Mouse (Mus musculus): ENCODE data around the gene Slc25a10.
"Not testable (repeated sequence)": the region's sequence is repeated elsewhere in the genome, so short reads cannot be mapped to it uniquely, and the experiment has no call there.

Gene Slc25a10

DNA sequence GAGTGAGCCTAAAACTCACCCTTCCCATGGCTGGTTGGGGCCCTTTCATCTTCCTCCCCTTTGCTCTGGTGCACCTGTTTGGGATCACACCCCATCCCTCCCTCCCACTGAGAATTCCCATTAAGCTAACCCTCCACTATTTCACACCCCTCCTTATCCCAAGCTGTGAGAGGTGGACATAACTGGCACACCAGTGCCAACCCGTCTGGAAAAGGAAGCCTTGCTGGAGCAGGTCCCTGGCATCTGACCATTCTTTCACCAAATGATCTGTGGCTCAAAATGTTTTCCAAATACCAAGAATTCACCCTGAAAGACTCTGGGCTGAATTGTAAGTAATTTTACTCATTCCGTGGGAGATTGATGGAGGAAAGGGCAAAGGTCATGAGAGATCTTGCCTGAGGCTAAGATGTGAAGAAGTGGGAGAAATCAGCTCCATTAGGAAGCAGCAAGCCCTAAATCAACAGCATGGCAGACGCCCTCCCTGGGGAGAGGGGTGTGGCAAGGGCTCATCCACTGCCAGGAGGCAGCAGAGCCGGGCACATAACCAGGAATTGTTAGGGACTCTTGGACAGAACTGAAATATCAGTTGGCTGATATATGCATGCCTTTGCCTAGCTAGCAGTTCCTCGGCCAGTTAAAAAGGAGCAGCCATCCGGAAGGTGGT is 21.3 kb downstream of the Slc25a10 start:
- DNase-seq = no peak

DNA sequence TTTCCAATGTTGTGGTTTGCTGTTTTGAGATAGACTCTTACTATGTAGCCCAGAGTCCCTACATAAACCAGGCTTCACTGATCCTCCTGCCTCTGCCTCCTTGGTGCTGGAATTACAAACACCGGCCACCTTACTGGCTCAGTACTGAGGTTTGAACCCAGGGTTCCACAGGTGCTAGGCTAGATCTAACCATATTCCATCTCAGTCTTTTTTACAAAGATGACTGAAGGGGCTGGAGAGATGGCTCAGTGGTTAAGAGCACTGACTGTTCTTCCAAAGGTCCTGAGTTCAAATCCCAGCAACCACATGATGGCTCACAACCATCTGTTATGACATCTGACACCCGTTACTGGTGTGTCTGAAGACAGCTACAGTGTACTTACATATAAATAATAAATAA is 22.6 kb downstream of the Slc25a10 start:
- not testable (repeated sequence) for DNase-seq

DNA sequence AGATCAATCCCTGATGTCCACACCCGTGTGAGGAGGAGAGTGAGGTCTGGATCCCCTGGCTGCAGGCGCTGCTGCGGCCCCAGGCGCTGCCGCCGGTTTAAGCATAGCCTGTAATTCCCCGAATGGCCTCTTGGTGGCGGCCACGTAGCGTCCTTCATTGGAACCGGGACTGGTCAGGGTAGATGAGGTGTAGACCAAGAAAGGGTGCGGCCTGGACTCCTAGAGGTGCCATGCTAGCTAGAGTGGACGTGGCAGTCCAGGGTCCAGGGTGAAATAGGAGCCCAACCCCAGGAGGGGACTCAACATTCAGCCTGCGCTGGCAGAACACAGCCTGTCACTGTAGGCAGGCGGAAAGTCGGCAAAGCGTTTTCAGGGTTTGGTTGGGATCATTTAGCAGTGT is 24.0 kb downstream of the Slc25a10 start:
- DNase-seq = peak; percentile 88

DNA sequence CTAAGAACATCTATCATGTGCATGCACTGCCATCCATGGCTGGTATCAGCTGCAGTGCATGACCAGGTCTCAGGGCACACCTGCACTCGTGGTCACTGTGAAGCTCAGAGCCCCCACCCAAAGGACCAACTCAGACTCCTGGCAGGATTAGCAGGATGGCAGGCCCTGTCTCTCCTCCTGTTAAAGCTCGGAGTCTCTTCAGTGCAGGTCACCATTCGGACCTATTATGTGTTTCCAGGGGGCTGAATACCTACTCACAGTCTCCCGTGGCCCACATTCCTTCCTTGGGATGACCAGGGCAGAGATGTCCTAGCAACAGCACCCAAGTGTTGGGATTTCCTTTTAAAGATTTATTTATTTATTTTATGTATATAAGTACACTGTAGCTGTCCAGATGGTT is 25.5 kb downstream of the Slc25a10 start:
- DNase-seq = no peak

DNA sequence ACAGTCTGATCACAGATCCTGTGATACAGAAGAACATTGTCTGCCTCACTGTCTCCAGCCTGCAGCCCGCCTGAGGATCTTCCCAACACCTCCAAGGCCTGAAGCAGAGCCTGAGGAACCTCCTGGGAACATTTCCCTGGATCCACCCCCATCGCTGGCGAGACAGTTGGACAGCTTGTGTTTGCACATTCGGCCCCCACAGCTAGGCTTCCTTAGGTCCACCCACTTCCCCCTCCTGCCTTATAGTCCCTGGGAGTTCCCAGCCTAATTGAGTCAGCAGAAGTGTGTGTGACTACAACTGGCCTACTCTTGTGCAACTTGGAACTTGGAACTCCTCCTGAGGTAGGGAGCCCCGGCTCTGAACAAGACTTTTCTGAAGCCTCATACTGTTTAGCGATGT is 26.4 kb downstream of the Slc25a10 start:
- DNase-seq = no peak

DNA sequence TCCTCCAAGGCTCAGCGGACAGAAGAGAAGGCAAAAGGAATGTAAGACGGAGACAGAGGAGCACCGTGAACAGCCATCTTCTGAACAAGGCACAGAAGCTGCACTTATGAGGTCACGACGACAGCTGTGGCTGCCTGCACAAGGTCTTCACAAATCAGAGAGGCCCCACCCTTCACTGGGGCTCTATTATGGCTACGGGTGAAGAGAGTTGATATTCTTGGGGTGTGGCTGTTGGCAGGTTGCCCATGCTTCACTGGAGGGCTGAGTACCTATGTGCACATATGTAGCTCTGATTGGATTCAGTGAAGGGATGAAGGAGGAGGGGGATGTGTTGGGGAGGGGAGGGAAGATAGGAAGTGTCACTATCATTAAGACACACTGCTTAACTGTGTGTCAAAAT is 26.9 kb downstream of the Slc25a10 start:
- DNase-seq = no peak

DNA sequence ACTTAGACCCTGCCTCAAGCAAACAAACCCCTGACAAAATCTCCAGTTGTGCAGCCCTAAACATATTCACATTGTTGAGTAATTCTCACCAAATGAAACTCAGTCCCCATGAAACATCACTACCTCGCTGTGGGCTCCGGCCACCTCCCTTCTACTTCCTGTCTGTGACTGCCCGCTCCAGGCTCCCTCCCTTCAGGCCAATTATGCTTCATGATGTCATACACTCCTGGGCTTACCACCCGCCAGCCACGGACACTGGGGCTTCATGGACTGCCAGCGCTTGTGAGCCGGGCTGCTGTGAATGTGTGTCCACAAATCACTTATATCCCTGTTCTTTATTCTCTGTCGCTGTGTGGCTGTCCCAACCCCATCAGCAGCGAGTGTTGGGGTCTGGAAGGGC is 28.1 kb downstream of the Slc25a10 start:
- no peak for DNase-seq

DNA sequence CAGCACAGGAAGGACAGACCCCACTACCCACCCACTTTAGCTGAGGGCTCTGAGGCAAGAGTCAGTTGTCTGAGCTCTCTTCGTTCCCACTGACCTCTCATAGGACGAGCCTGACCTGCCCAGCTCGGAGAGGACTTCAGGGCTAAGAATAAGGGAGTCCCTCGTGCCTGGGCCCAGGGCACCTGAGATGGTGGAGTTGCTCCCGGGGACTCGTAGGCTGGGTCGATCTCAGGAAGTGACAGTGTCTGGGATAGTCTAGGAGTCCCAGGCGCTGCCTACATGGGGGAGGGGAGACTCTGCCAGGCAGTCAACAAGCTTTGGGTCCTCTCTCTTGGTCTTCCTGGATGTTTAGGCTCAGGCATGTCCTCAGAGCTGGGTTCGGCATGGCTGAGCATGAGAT is 28.9 kb downstream of the Slc25a10 start:
- DNase-seq = no peak

DNA sequence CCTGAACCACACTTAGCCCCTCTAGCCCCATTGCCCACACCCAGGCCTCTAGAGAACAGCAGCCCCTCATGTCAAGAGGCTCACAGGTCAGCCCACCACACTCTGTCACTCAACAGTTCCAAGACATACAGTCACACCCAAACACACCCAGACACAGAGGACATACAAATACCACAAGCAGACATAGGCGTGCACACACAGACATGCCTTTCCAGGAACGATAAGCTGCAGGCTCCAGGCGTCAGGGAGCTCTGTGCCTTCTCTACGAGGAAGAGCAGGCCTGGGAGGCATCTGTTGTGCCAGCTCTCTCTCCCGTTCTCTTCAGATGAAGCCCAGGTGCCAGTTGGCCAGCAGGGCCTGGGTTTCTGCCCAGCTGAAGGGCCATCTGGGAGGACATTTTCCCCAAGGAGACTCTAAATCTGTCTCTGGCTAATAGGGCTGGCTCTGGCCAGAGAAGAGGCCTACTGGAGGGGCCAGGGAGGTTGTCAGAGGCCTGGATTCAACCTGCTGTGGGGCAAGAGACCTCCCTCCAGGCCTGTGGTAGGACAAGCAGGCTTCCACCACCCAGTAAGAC is 29.4 kb downstream of the Slc25a10 start:
- DNase-seq = no peak

DNA sequence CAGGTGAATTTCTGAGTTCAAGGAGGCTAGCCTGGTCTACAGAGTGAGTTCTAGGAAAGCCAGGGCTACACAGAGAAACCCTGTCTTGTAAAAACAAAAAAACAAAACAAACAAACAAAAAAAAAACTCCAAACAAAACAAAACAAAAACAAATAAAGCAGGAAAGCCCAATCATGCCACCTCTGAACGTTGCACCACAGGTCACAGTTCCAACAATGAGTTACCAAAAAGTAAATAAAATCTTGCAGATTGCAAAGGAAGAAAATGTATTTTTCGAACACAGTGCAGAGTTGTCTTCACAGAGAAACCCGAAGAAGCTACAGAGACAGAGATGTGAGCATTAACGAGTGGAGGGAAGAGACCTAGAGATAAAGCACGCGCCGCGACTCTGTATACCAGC is 30.9 kb downstream of the Slc25a10 start:
- DNase-seq = no peak

DNA sequence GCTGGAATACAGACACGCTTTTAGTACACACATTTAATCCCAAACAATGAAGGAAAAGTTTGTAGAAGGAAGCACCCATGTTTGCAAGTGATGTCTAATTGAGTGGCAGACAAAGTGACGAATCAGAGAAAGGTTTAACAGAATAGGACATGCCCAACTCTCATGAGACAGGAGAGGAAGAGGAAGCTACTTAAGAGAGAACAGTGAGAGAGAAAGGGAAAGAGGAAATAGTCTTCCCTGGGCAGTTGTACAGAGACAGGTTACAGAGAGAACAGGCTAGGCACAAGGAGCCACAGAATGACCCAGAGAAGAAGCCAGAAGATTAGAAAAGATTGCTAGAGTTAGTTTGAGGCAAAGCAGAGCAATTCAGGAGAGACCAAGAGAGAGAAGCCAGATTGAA is 34.3 kb downstream of the Slc25a10 start:
- DNase-seq = no peak

DNA sequence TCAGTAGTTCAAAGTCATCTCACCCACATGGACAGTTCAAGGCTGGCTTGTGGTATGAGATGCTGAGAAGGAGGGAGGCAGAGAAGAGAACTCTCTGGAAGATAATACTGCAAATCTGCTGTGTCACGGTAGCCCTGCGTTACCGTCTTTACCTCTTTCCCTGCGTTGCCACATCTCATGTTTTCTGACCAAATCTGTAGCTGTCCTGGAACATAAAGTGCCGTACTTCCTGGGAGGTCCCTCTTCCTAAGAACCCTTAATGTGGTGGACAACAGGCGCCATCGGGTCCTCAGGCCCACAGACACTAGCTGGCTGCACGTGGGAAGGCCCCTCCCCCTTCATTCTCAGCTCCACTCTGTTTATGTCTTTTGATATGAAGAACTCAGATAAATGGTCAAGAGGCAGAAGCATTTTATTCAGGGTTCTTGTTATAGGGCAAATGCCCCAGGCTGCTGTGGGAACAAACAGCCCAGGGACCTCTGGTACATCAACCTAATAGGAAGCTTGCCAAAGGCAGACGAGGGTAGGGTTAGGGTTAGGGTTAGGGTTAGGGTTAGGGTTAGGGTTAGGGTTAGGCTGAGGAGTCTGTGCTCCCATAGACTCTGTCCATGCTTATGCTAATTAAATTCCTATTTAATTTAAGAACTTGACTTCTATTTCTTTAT is 36.2 kb downstream of the Slc25a10 start:
- DNase-seq = no peak

DNA sequence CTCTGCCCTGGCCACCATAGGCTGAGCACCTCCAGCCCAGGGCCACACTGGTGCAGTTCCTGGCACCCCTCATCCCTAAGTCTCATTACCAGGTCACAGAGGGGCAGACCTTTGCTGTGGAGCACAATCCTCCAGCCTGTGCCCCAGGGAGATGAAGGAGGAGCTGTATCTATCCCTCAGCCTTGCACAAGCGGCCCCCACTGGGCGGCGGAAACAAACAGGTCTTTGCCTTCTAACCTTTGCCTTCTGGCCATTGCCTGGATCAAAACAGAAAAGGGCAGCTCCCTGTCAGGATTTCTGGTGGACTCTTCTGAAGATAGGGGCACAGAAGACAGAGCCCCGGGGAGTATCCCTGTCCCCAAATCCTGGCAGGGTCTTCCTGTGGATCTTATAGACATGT is 37.3 kb downstream of the Slc25a10 start:
- DNase-seq = no peak

DNA sequence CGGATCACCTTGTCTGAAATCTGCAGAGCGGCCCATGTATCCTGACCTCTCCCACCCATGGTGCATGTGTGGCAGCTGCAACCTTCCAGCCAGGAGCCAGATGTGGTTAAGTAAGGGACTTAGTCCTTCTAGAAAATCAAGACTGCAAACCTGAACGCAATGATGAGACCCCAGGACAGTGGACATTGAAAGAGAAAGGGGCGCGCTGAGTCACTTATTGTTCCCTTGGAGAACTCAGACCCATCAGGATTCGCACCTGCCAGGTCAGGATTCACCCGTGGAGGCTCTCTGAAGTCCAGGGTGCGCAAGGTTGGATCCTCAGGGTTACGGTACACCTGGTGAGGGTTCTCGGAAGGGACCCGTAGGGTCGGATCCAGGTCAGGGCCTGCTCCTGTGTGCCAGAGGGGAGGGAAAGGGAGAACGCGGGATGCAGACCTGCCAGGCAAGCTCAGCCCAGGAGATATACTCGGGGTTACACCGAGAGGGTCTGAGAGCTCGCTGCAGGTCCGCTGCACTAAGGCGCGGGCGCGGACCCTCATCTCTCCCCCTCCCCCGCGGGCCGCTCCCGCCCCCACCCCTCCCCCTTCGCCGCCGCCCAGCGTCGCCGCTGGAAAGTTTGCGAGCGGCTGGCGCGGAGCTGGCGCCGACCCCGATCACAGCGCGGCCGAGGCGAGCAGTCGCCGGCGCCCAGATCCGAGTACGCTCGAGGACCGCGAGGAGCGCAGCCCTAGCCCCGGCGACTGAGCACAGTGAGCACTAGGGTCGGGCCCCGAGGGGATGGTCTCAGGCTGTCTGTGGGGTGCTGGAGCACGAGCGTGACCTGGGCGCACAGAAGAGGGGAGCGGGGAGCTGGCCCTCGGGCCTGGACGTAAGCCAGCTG is 38.7 kb downstream of the Slc25a10 start, which contains the start of gene Gcgr:
Gcgr (plus strand) TSS at position 615 of the 880 bp plus-strand sequence.
- DNase-seq = no peak

DNA sequence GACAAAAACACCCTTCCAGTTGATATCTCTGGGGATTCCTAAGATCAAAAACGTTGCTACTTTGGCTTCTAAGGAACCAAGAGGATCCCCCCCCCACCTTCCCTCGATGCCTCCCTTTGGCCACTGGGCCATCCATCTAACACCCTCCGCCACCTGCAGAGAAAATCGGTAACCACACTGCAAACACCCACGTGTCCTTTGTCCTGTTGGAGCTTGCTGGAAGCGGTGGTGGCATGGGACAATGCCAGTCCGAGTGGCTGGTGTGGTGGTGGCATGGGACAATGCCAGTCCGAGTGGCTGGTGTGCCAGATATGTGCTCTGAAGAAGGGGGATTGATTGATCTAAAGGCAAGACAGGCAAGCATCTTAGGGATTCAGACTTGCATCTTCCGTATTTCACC is 40.0 kb downstream of the Slc25a10 start:
- DNase-seq = no peak

DNA sequence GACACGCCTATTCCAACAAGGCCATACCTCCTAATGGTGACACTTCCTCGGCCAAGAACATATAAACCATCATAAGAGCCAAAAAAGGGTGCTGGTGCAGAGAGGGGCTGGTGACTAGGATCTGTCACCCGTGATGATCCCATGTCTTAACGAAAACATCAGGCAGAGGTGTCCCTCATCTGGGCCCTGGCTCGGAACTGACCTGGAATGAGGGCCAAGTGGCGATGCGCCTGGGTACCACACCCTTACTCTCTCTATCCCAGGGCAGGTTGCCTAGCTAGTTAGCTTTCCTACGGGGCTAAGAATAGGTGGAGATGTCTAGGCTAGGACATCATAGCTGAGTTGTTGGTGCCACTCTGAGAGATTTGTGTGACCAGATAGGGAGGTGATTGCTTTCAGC is 42.5 kb downstream of the Slc25a10 start:
- DNase-seq = no peak

DNA sequence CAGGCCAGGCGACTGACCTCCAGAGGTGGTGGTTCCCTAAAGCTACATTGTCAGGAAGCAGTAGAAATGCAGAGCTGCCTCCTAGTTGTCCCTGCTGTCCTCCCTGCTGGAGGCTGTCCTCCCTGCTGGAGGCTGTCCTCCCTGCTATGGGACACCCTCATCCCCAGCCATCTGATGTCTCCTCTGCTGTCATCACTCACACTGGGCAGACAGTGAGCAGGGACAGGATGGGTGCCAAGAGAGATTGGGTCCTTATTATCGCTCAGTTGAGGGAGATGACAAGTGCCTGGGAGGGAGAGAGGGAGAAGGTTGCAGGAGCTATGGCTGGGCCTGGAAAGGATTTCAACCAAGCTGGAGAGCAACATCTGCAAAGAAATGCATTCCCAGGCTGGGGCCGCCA is 43.5 kb downstream of the Slc25a10 start:
- DNase-seq = no peak

DNA sequence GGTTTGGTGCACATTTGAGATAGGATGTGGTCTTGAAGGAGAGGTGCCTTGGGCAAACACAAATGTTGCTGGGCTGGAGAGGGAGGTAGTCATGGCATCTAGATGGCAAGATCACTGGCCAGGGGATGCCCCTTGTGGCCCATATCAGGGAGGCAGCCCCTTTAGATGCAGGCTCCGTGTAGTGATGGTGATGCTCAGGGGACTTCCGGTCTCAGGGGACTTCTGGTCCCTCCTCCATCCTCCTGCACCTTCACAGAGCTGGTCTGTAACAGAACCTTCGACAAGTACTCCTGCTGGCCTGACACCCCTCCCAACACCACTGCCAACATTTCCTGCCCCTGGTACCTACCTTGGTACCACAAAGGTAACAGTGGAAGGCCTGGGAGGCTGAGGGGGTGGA is 44.2 kb downstream of the Slc25a10 start:
- no peak for DNase-seq

DNA sequence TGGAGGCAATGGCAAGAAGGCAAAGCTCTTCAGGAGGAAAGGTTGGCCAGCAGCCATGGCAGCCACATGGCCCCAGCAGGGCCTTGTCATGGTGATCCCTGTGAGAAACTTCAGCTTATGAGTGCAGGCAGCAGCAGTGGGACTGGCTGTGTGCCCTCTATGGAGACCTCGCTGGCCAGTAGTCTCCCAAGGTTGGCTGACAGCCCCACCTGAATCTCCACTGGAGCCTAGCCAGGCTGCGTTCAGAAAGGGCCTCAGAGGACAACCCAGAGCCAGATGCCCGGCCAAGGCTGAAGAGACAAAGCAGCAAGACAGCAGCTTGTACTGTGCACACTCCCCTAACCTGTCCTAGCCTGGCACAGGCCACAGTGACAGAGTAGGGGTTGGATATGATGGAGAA is 46.8 kb downstream of the Slc25a10 start:
- DNase-seq = no peak

DNA sequence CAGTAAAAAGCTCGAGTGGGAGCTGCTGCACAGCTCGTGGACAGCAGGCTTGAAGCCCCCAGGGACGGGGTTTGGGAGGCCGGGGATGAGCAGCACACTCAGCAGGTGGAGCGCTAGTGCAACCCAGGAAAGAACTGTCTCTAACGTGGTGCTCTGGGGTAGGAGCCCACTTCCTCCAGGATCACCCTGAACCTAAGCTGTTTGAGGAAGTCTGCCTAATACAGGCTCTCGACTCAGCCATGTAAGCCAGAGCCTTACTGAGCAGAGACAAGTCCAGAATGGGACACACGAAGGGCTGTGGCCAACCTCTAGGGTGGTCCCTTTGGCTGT is 47.3 kb downstream of the Slc25a10 start:
- DNase-seq = no peak

DNA sequence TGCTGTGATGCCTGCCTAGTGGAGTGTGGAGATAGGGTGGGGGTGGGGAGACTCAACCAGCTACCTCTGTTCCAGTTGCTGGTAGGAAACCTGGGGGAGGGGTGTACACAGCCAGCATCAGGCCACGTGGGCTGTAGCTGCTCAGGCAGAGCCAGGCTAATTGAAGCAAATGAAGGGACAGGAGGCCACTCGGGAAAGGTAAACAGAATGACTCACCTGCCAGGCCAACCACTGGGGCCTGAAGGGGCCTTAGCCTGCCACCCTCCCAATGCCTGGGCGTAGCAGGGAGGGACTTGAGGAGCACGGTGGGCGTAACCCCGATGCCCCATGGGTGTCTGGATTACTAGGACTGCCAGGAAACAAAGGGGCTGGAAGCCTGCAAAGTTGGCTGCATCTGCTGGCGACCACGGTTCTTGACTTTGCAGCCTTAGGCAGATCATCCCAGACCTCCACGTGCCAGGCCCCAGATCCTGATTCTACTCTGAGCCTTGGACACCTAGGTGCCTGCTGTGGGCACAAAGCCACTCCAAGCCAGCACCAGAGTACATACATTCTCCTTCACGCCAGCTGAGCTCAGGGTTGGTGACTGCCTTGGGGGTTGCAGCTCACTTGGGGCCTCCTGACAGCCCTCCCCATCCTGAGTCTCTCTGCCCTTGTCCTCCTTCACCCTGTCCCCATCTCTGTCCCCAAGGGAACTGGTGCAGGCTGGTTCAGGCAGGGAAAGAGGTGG is 47.8 kb downstream of the Slc25a10 start:
- DNase-seq = no peak

DNA sequence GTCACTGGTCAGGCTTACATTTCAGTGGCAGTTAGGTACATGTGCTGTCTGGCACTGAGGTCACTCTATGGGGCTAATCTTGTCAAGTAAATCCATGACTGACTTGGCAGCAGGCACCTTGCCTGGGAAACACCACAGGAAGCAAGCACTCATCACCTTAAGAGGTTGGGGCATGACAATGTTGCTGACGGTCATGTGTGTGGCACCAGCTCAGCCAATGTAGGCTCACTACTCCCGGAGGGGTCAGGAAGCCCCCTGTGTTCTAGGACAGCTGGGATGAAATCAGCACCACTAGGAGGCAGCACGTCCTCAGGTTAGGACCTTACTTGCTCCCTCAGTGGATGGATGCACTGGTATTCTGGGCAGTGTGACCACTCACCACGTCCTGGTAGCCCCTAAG is 50.3 kb downstream of the Slc25a10 start:
- no peak for DNase-seq

DNA sequence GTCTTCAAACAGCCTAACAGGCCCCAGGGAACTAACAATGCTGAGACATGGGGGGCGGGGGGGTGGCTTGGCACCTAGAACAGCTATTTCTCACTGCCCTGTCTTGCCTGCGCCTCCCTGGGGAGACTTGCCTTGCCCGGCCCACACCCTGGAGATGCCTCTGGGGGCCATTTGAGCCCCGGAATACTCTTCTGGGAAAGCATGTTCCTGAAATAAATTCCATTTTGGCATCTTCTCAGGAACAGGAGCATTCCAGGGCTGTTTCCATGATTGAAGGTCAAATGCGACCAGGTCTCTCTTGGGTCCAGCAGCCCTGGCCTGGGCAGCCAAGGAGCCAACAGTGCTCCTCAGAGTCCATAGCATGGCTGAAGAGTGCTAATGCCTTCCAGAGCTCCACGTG is 50.7 kb downstream of the Slc25a10 start:
- DNase-seq = no peak

Data from right cerebral cortex, postnatal 4 days (tissue).